Mouse (Mus musculus) intestine, embryonic 15.5 days (tissue): Measurements from ENCODE around the gene Egfl7. TPM values are rescaled to one million over a fixed set of nuclear protein-coding genes. Genes with fewer than 3 reads are reported as not detected.

ENCODE experiments used
- ATAC-seq: fragments of 200-750 bp; cut with Nextera tagmentation; 2 replicates; pipeline ENCODE4 v1.8.0; 2017; ENCODE audit warnings: moderate TSS enrichment, moderate library complexity
- H3K27ac ChIP-seq: fragments of 300-500 bp; sonication (generic); 2 replicates; pipeline ENCODE4 v1.5.1; 2015; ENCODE audit warnings: mild to moderate bottlenecking, inconsistent platforms
- H3K27me3 ChIP-seq: fragments of 300-500 bp; sonication (generic); replicated peaks from 2 replicates; pipeline ENCODE4 v1.6.1; 2015; ENCODE audit warnings: inconsistent platforms
- H3K36me3 ChIP-seq: fragments of 300-500 bp; sonication (generic); 2 replicates; pipeline ENCODE4 v1.6.1; 2015; ENCODE audit warnings: inconsistent platforms
- H3K4me1 ChIP-seq: fragments of 300-500 bp; sonication (generic); replicated peaks from 2 replicates; pipeline ENCODE4 v1.6.1; 2015; ENCODE audit warnings: inconsistent platforms
- H3K4me2 ChIP-seq: fragments of 300-500 bp; sonication (generic); replicated peaks from 2 replicates; pipeline ENCODE4 v1.6.1; 2015; ENCODE audit warnings: mild to moderate bottlenecking, inconsistent platforms
- H3K4me3 ChIP-seq: fragments of 300-500 bp; sonication (generic); replicated peaks from 2 replicates; pipeline ENCODE4 v1.5.1; 2015; ENCODE audit warnings: inconsistent platforms
- H3K9ac ChIP-seq: fragments of 300-500 bp; sonication (generic); 2 replicates; pipeline ENCODE4 v1.6.1; 2015; ENCODE audit warnings: inconsistent platforms
- H3K9me3 ChIP-seq: fragments of 300-500 bp; sonication (generic); 2 replicates; pipeline ENCODE4 v1.6.1; 2016; ENCODE audit warnings: inconsistent platforms
- WGBS: fragments of 180-500 bp; shearing (Covaris S2); methylation state at CpG from one replicate; pipeline ENCODE4 v1.1.7; 2015; 5-methylcytosine and 5-hydroxymethylcytosine counted together
- microRNA counts: library from miRNA; unstranded; fragments of <30 nt; microRNA quantifications from one replicate; lab custom pipeline; 2016
- polyA plus RNA-seq: library from polyadenylated mRNA; unstranded; fragments of >200 nt; fragmentation: Nextera tagmentation; extraction: Ambion mirVana; gene quantifications from 2 replicates; pipeline ENCODE4 v1.2.1, GENCODE M21; 2015

Gene Egfl7
- polyA plus RNA-seq, 1 experiment from 2014 or later, result 113 TPM

GRCm38 (mm10) chr2:26637316-26637932 is 57.6 kb downstream of the Egfl7 start:
- peak overlapping the region; percentile 79; the same call in 1 of the 2 replicates for H3K4me2 ChIP-seq

DNA sequence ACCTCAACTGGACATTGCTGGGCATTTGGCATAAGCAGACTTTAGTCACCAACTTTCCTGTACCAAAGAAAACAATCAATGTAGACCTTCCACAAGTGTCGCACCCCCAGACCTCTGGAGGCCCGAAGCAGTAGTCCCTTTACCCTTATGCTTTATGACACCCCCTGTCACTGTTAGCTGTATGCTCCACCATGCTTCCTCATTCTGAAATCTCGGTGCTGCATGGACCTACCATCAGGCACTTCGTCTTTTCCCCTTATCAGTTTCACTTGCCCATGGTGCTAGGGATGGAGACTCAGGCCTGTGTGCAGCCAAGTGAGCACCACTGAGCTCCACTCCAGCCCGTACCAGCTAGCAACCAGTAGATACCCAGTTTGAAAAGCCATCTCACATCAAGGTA is 58.2 kb downstream of the Egfl7 start:
- Histone ChIP-seq H3K27me3 (no peaks in the 10 kb centered on the region), H3K4me2 (peak overlapping the region; percentile 79), H3K4me1 (peaks cover 28% of the 10 kb centered on the region), H3K9me3 (no peaks in the 10 kb centered on the region), H3K4me3 (peak overlapping the region; percentile 74), H3K27ac (no peak overlapping the region), H3K36me3 (peaks cover 30% of the 10 kb centered on the region), H3K9ac (peak overlapping the region; percentile 87)
- no peak for ATAC-seq
- WGBS, result 79% methylated on average over 5 of the region's 5 CpGs

More at GRCm38 (mm10) chr2:26637316-26637932, 57.6 kb downstream of the Egfl7 start:
- 72% methylated on average over 4 of the region's 4 CpGs for WGBS
- peaks cover 28% of the 10 kb centered on the region for H3K4me1 ChIP-seq
- no peaks in the 10 kb centered on the region for H3K9me3 ChIP-seq
- H3K36me3 ChIP-seq, result peaks cover 30% of the 10 kb centered on the region
- 0 out of 2 replicates have a peak overlapping the region, but pooled peaks have one; percentile 74 for H3K4me3 ChIP-seq
- ATAC-seq, result no peak
- peak overlapping the region; percentile 87; the same call in 1 of the 2 replicates for H3K9ac ChIP-seq
- H3K27me3 ChIP-seq, result no peaks in the 10 kb centered on the region
- no peak overlapping the region for H3K27ac ChIP-seq

DNA sequence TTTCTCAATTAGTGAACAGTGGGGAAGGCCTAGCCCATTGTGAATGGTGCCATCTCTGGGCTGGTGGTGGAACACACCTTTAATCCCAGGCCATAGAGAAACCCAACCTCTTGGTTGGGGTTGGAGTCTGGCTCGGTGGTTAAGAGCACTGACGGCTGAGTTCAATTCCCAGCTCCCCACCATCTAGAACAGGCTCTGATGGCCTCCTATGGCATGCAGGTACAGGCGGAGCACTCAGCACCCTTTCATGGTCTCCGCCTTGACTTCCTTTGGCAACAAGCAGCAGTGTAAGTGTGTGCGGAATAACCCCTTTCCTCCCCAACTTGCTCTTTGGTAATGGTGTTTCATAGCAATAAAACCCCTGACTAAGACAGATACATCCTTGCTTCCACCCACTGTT is 58.8 kb downstream of the Egfl7 start:
- H3K9me3 ChIP-seq, result no peaks in the 10 kb centered on the region
- H3K4me2 ChIP-seq, result peak overlapping the region; percentile 79
- 66% methylated on average over 5 of the region's 5 CpGs for WGBS
- no peak for ATAC-seq
- peaks cover 30% of the 10 kb centered on the region for H3K36me3 ChIP-seq
- H3K9ac ChIP-seq, result peak overlapping the region; percentile 87
- H3K27ac ChIP-seq, result no peak overlapping the region
- no peaks in the 10 kb centered on the region for H3K27me3 ChIP-seq
- H3K4me3 ChIP-seq, result peak overlapping the region; percentile 74
- H3K4me1 ChIP-seq, result peaks cover 28% of the 10 kb centered on the region

- 3% methylated on average over 8 of the region's 8 CpGs for WGBS
- peak; percentile 65 for ATAC-seq
Observed at GRCm38 (mm10) chr2:26639083-26639482, 59.3 kb downstream of the Egfl7 start.

DNA sequence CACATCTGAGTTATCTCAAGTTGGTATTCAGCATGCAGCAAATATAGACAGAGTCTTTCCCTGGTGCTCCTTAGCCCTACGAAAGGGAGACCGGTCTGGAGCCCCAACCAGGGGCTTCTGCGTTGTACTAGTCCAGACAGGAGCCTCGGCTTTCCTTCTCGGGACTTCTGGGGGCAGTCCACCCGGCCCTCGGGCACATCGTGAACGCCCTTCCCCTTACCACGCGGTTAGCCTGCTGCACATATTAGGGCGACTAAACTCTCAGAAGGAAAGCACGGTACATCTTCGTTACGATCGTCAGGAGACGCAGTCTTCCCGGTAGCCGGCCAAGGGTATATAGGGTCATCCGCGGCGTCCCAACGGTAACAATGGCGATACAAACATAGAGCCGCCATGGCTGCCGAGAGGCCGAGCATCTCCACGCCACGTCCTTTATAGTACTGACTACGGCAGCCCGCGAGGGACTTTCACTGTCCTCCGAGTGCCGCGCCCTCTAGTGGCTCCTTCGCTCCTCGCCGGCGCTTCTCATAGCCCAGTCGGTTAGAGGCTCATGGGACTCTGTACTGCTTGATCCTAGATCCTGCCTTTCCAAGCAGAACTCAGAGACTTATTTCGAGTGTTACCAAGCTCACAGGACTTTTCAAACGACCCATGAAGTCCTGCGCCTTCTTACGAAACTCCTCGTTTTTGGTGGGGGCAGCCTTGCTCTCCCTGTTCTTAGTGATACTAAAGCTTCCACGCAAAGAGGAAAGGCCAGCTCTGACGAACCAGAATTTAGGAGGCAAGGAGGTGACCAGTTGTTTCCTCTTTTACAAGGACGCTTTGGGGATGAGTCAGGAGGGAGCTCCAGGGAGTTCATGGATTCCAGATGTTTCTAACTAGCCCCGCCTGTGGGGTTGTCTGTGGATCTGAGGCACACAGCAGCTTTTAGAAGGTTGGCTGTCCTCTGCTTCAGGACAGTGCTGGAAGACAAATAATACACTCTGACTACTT is 60.3 kb downstream of the Egfl7 start:
- peak; percentile 77 for ATAC-seq
- H3K27ac ChIP-seq, result peak overlapping the region; percentile 77
- H3K9me3 ChIP-seq, result no peaks in the 10 kb centered on the region
- WGBS, result 4% methylated on average over 49 of the region's 49 CpGs
- H3K4me3 ChIP-seq, result peak overlapping the region; percentile 74
- peaks cover 23% of the 10 kb centered on the region for H3K36me3 ChIP-seq
- peak overlapping the region; percentile 87 for H3K9ac ChIP-seq
- peak overlapping the region; percentile 79 for H3K4me2 ChIP-seq
- H3K4me1 ChIP-seq, result peaks cover 25% of the 10 kb centered on the region
- no peaks in the 10 kb centered on the region for H3K27me3 ChIP-seq

More at GRCm38 (mm10) chr2:26639083-26639482, 59.3 kb downstream of the Egfl7 start:
- peak overlapping the region; percentile 79 for H3K4me2 ChIP-seq
- H3K36me3 ChIP-seq, result peaks cover 30% of the 10 kb centered on the region
- H3K9ac ChIP-seq, result peak overlapping the region; percentile 87
- no peak overlapping the region for H3K27ac ChIP-seq
- peak overlapping the region; percentile 74 for H3K4me3 ChIP-seq
- peaks cover 25% of the 10 kb centered on the region for H3K4me1 ChIP-seq
- H3K9me3 ChIP-seq, result no peaks in the 10 kb centered on the region
- H3K27me3 ChIP-seq, result no peaks in the 10 kb centered on the region

DNA sequence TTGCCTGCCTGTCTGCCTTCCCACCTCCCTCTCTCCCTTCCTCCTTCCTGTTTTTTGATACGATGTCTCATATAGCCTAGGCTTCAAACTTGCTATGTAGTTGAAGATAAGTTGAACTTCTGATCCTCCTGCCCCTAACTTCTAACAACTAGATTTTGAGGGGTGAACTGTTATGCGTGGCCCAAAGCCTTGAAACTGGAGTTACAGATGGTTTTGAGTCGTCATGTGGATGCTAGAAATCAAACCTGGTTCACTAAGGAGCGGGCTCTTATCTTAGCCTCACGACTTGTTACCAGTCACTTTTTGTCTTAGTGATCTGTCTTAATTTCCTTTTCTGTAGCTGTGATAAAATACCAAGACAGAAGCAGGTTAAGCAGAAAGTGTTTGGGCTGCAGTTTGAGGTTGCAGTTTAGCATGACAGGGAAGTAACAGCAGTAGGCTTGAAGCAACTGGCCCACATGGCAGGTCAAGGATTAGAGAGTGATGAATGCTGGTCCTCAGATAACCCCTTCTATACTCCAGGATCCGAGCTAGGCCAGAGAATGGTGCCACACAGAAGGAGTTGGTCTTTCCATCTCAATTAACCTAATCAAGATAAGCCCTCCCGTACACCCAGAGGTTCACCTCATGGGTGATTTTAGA is 61.3 kb downstream of the Egfl7 start:
- WGBS, result 76% methylated on average over 7 of the region's 7 CpGs
- Histone ChIP-seq H3K27ac (no peak overlapping the region), H3K9ac (0 out of 2 replicates have a peak overlapping the region, but pooled peaks have one; percentile 87), H3K4me2 (no peak overlapping the region), H3K4me3 (no peak overlapping the region), H3K27me3 (no peaks in the 10 kb centered on the region), H3K36me3 (peaks cover 13% of the 10 kb centered on the region), H3K4me1 (peaks cover 23% of the 10 kb centered on the region), H3K9me3 (no peaks in the 10 kb centered on the region)
- no peak for ATAC-seq

MicroRNAs encoded within 50 kb of the gene (microRNA counts, 519-probe panel; counts per million panel counts)
- 4,115 counts per million, percentile 95 among the panel's probes with 10 or more counts for microRNA mmu-miR-126-3p (lab: Ali Mortazavi, UCI)
- 3,247 counts per million, percentile 81 among the panel's probes with 10 or more counts for microRNA mmu-miR-126-5p (lab: Ali Mortazavi, UCI)

Other genes with a start within 250 kb of the Egfl7 start
- gene Dnlz, start 227.9 kb upstream of the Egfl7 start, polyA plus RNA-seq, result 23.6 and 24.7 TPM in 2 replicates
- 0.79 and 0.91 TPM in 2 replicates for gene Card9, start 219.1 kb upstream of the Egfl7 start, polyA plus RNA-seq
- gene Snapc4, start 199.4 kb upstream of the Egfl7 start, polyA plus RNA-seq, result 19.7 and 25.2 TPM in 2 replicates
- gene Entr1, start 190.7 kb upstream of the Egfl7 start, polyA plus RNA-seq, result 88.2 and 90.6 TPM in 2 replicates
- gene Pmpca, start 190.7 kb upstream of the Egfl7 start, polyA plus RNA-seq, result 101 and 105 TPM in 2 replicates
- gene Inpp5e, start 170.8 kb upstream of the Egfl7 start, polyA plus RNA-seq, result 14.6 and 17.1 TPM in 2 replicates
- gene Sec16a, start 134.8 kb upstream of the Egfl7 start, polyA plus RNA-seq, result 20.2 and 24.7 TPM in 2 replicates
- 11.3 and 12.2 TPM in 2 replicates for gene Notch1, start 63.4 kb upstream of the Egfl7 start, polyA plus RNA-seq
- not detected in 2 replicates for gene Gm20532, start 6.6 kb downstream of the Egfl7 start, polyA plus RNA-seq
- gene Agpat2, start 24.4 kb downstream of the Egfl7 start, polyA plus RNA-seq, result 79.9 and 90.3 TPM in 2 replicates
- gene Fam69b, start 48.4 kb downstream of the Egfl7 start, polyA plus RNA-seq, result 31.1 and 32.6 TPM in 2 replicates
- not detected in 2 replicates for gene Lcn4, start 91.3 kb downstream of the Egfl7 start, polyA plus RNA-seq